Mouse (Mus musculus): ENCODE measurements around the gene Lgr6. TPM values are rescaled to one million over a fixed set of nuclear protein-coding genes. Genes with fewer than 3 reads are reported as not detected.
A peak's percentile ranks its signal among the peaks of the same experiment; 100 is the strongest.

Lgr6 gene
- polyA plus RNA-seq, 1 experiment, result 1.3 TPM

- Histone ChIP-seq H3K36me3 (ENCODE audit: control insufficient read depth, insufficient read depth, low read length) (peaks cover 29% of the 10 kb centered on the region), H3K4me1 (replicated peaks; ENCODE audit: control insufficient read depth, insufficient read depth, low read length) (peaks cover 28% of the 10 kb centered on the region), H3K27ac (ENCODE audit: control insufficient read depth, insufficient read depth, low read length) (no peak overlapping the region), H3K4me3 (ENCODE audit: control insufficient read depth, insufficient read depth, low read length) (peak overlapping the region; percentile 87), H3K27me3 (ENCODE audit: control insufficient read depth, insufficient read depth, low read length) (no peaks in the 10 kb centered on the region)
- DNase-seq, result peak; percentile 63
- no peak; the same call in 1 of the 2 replicates for TF ChIP-seq POLR2A (IDR thresholded peaks at IDR 0.05; ENCODE audit: control insufficient read depth, extremely low read depth, insufficient read depth, low read length, poor library complexity)
- no peak; the same call in 1 of the 2 replicates for TF ChIP-seq CTCF (IDR thresholded peaks at IDR 0.05; ENCODE audit: borderline replicate concordance, control insufficient read depth, extremely low read depth, insufficient read depth, low read length, poor library complexity)
- WGBS, result under 1% methylated on average over 69 of the region's 69 CpGs
Observed at GRCm38 (mm10) chr1:135146946-135147701, 42.0 kb upstream of the Lgr6 start.

- H3K36me3 ChIP-seq (ENCODE audit: control insufficient read depth, insufficient read depth, low read length), result peaks cover 37% of the 10 kb centered on the region
Observed at GRCm38 (mm10) chr1:135146077-135146945, 41.2 kb upstream of the Lgr6 start, which contains the start of gene Arl8a. Arl8a (plus strand) TSS chr1:135146824.

GRCm38 (mm10) chr1:135143940-135144339 is 38.9 kb upstream of the Lgr6 start:
- peak overlapping the region; percentile 23; the same call in 1 of the 2 replicates for H3K27ac ChIP-seq (ENCODE audit: control insufficient read depth, insufficient read depth, low read length)
- H3K27me3 ChIP-seq (ENCODE audit: control insufficient read depth, insufficient read depth, low read length), result no peaks in the 10 kb centered on the region
- TF ChIP-seq CTCF (IDR thresholded peaks at IDR 0.05; ENCODE audit: borderline replicate concordance, control insufficient read depth, extremely low read depth, insufficient read depth, low read length, poor library complexity) (no peak), POLR2A (IDR thresholded peaks at IDR 0.05; ENCODE audit: control insufficient read depth, extremely low read depth, insufficient read depth, low read length, poor library complexity) (no peak)
- H3K4me3 ChIP-seq (ENCODE audit: control insufficient read depth, insufficient read depth, low read length), result no peak overlapping the region
- 89% methylated on average over 2 of the region's 2 CpGs for WGBS
- DNase-seq, result no peak
- H3K4me1 ChIP-seq (replicated peaks; ENCODE audit: control insufficient read depth, insufficient read depth, low read length), result peaks cover 28% of the 10 kb centered on the region
- peaks cover 61% of the 10 kb centered on the region for H3K36me3 ChIP-seq (ENCODE audit: control insufficient read depth, insufficient read depth, low read length)

More at GRCm38 (mm10) chr1:135146077-135146945, 41.2 kb upstream of the Lgr6 start, which contains the start of gene Arl8a:
- Histone ChIP-seq H3K4me1 (replicated peaks; ENCODE audit: control insufficient read depth, insufficient read depth, low read length) (peaks cover 28% of the 10 kb centered on the region), H3K27ac (ENCODE audit: control insufficient read depth, insufficient read depth, low read length) (no peak within 1 kb of the TSS), H3K4me3 (ENCODE audit: control insufficient read depth, insufficient read depth, low read length) (peak within 1 kb of the TSS; percentile 87), H3K27me3 (ENCODE audit: control insufficient read depth, insufficient read depth, low read length) (no peaks in the 10 kb centered on the region)
- WGBS, result 3% methylated on average over 78 of the region's 78 CpGs
- DNase-seq, result peak; percentile 82
- TF ChIP-seq CTCF (IDR thresholded peaks at IDR 0.05; ENCODE audit: borderline replicate concordance, control insufficient read depth, extremely low read depth, insufficient read depth, low read length, poor library complexity) (no peak), POLR2A (IDR thresholded peaks at IDR 0.05; ENCODE audit: control insufficient read depth, extremely low read depth, insufficient read depth, low read length, poor library complexity) (peak; percentile 52)

DNA sequence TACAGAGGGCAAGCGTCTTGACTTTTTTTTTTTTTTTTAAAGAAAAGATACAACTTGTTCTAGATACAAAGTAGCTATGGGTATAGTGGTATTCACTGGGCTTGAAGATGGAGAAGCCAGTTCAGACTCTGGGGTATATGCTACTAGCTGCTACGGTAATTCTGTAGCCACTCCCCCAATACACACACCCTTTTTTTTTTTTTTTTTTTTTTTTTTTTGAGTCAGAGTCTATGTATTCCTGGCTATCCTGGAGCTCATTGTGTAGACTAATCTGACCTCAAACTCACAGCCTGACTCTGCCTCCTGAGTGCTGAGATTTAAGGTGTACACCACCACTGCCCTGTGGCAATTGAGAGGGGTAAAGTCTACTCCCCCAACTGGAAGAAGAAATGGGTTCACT is 37.4 kb upstream of the Lgr6 start:
- 92% methylated on average over 2 of the region's 2 CpGs for WGBS
- H3K4me1 ChIP-seq (replicated peaks; ENCODE audit: control insufficient read depth, insufficient read depth, low read length), result peaks cover 20% of the 10 kb centered on the region
- no peaks in the 10 kb centered on the region for H3K27me3 ChIP-seq (ENCODE audit: control insufficient read depth, insufficient read depth, low read length)
- no peak overlapping the region for H3K27ac ChIP-seq (ENCODE audit: control insufficient read depth, insufficient read depth, low read length)
- H3K4me3 ChIP-seq (ENCODE audit: control insufficient read depth, insufficient read depth, low read length), result no peak overlapping the region
- peaks cover 72% of the 10 kb centered on the region for H3K36me3 ChIP-seq (ENCODE audit: control insufficient read depth, insufficient read depth, low read length)
- TF ChIP-seq CTCF (IDR thresholded peaks at IDR 0.05; ENCODE audit: borderline replicate concordance, control insufficient read depth, extremely low read depth, insufficient read depth, low read length, poor library complexity), result no peak
- no peak for DNase-seq

- Histone ChIP-seq H3K27me3 (ENCODE audit: control insufficient read depth, insufficient read depth, low read length) (no peaks in the 10 kb centered on the region), H3K4me3 (ENCODE audit: control insufficient read depth, insufficient read depth, low read length) (no peak overlapping the region), H3K4me1 (replicated peaks; ENCODE audit: control insufficient read depth, insufficient read depth, low read length) (peaks cover 19% of the 10 kb centered on the region), H3K36me3 (ENCODE audit: control insufficient read depth, insufficient read depth, low read length) (peaks cover 90% of the 10 kb centered on the region), H3K27ac (ENCODE audit: control insufficient read depth, insufficient read depth, low read length) (no peak overlapping the region)
- DNase-seq, result peak; percentile 35
- WGBS, result 86% methylated on average over 2 of the region's 2 CpGs
- TF ChIP-seq CTCF (IDR thresholded peaks at IDR 0.05; ENCODE audit: borderline replicate concordance, control insufficient read depth, extremely low read depth, insufficient read depth, low read length, poor library complexity) (no peak), POLR2A (IDR thresholded peaks at IDR 0.05; ENCODE audit: control insufficient read depth, extremely low read depth, insufficient read depth, low read length, poor library complexity) (no peak)
Observed at GRCm38 (mm10) chr1:135139906-135140305, 34.8 kb upstream of the Lgr6 start.

DNA sequence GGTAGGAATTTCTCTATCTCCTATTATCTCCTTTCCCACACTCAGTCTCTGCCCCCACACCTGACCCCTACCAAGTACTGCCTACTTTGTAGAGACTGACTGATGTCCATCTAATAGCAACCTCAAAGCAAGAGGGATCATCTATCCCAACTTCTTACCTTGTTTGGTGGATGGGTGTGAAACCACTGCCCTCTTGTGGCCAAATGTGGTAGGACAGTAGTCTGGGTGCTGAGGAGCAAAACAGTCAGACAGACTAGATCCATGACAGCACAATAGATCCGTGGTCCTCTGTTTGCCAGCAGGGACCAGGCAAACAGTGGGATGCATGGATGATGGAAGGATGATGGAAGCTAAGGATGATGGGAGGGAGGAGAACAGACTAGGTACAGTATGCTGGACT is 31.4 kb upstream of the Lgr6 start:
- H3K36me3 ChIP-seq (ENCODE audit: control insufficient read depth, insufficient read depth, low read length), result peaks cover 63% of the 10 kb centered on the region
- no peaks in the 10 kb centered on the region for H3K27me3 ChIP-seq (ENCODE audit: control insufficient read depth, insufficient read depth, low read length)
- TF ChIP-seq POLR2A (IDR thresholded peaks at IDR 0.05; ENCODE audit: control insufficient read depth, extremely low read depth, insufficient read depth, low read length, poor library complexity) (no peak), CTCF (IDR thresholded peaks at IDR 0.05; ENCODE audit: borderline replicate concordance, control insufficient read depth, extremely low read depth, insufficient read depth, low read length, poor library complexity) (no peak)
- H3K4me3 ChIP-seq (ENCODE audit: control insufficient read depth, insufficient read depth, low read length), result no peak overlapping the region
- H3K4me1 ChIP-seq (replicated peaks; ENCODE audit: control insufficient read depth, insufficient read depth, low read length), result peaks cover 29% of the 10 kb centered on the region
- H3K27ac ChIP-seq (ENCODE audit: control insufficient read depth, insufficient read depth, low read length), result no peak overlapping the region
- WGBS, result 8% methylated on average over 1 of the region's 1 CpGs
- DNase-seq, result peak; percentile 72

Data from thymus, adult 2 months (tissue).